Mouse (Mus musculus) stomach, embryonic 16.5 days (tissue): ENCODE measurements around the gene Chchd6. TPM values are rescaled to one million over a fixed set of nuclear protein-coding genes. Genes with fewer than 3 reads are reported as not detected.

Experiments
- ATAC-seq: fragments of 200-750 bp; cut with Nextera tagmentation; 2 replicates; pipeline ENCODE4 v1.8.0; 2017; ENCODE audit warnings: moderate number of reproducible peaks, moderate TSS enrichment; ENCODE audit not compliant: insufficient read depth, low FRiP score
- H3K27ac ChIP-seq: fragments of 300-500 bp; sonication (generic); 2 replicates; pipeline ENCODE4 v1.5.1; 2014; ENCODE audit warnings: low read length
- H3K27me3 ChIP-seq: fragments of 300-500 bp; sonication (generic); 2 replicates; pipeline ENCODE4 v1.6.1; 2014; ENCODE audit warnings: low read length, control low read depth, mixed read lengths; ENCODE audit not compliant: control insufficient read depth, insufficient read depth
- H3K36me3 ChIP-seq: fragments of 300-500 bp; sonication (generic); 2 replicates; pipeline ENCODE4 v1.6.1; 2014; ENCODE audit warnings: low read length; ENCODE audit not compliant: control insufficient read depth, insufficient read depth
- H3K4me1 ChIP-seq: fragments of 300-500 bp; sonication (generic); 2 replicates; pipeline ENCODE4 v1.6.1; 2014; ENCODE audit warnings: low read length, control low read depth, mixed read lengths; ENCODE audit not compliant: control insufficient read depth, insufficient read depth
- H3K4me2 ChIP-seq: fragments of 300-500 bp; sonication (generic); 2 replicates; pipeline ENCODE4 v1.6.1; 2014; ENCODE audit warnings: low read depth, low read length, mixed read lengths
- H3K4me3 ChIP-seq: fragments of 300-500 bp; sonication (generic); replicated peaks from 2 replicates; pipeline ENCODE4 v1.5.1; 2014; ENCODE audit warnings: mild to moderate bottlenecking, low read length
- H3K9ac ChIP-seq: fragments of 300-500 bp; sonication (generic); 2 replicates; pipeline ENCODE4 v1.6.1; 2014; ENCODE audit warnings: low read length
- H3K9me3 ChIP-seq: fragments of 300-500 bp; sonication (generic); replicated peaks from 2 replicates; pipeline ENCODE4 v1.6.1; 2016; ENCODE audit warnings: low read length, control low read depth; ENCODE audit not compliant: control insufficient read depth
- WGBS: fragments of 180-500 bp; shearing (Covaris S2); extraction: QIAGEN DNeasy Blood & Tissue Kit; methylation state at CpG from one replicate; pipeline ENCODE4 v1.1.7; 2014; 5-methylcytosine and 5-hydroxymethylcytosine counted together
- polyA plus RNA-seq: library from polyadenylated mRNA; unstranded; fragments of >200 nt; fragmentation: Nextera tagmentation; extraction: Ambion mirVana; gene quantifications from 2 replicates; pipeline ENCODE4 v1.2.1, GENCODE M21; 2015

Gene Chchd6
- polyA plus RNA-seq, 1 experiment from 2014 or later, result 38.0 TPM

DNA sequence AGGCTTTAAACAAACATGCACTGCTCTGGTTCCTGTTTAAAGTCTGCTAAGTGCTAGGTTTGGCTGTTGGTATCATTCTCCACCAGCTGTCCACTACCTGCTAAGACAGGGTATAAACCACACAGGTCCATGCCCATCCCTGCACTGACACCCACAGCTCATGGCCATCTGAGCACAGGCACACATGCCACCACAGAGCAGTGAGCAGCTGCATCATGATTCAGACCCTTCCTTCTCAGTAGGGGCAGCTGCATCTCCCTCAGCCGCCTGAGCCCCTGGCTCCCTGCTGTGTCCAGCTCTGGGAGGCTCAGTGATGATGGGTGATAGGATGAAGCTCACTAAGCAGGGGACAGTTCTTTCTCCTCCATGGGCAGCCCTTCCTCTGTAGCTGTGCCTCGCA, 217.2 kb downstream of the Chchd6 start:
- 83% methylated on average over 2 of the region's 2 CpGs for WGBS
- Histone ChIP-seq H3K9ac (no peak overlapping the region), H3K36me3 (no peaks in the 10 kb centered on the region), H3K4me3 (no peak overlapping the region), H3K4me2 (no peak overlapping the region), H3K27me3 (no peaks in the 10 kb centered on the region), H3K27ac (no peak overlapping the region), H3K9me3 (no peaks in the 10 kb centered on the region), H3K4me1 (no peaks in the 10 kb centered on the region)
- ATAC-seq, result no peak

DNA sequence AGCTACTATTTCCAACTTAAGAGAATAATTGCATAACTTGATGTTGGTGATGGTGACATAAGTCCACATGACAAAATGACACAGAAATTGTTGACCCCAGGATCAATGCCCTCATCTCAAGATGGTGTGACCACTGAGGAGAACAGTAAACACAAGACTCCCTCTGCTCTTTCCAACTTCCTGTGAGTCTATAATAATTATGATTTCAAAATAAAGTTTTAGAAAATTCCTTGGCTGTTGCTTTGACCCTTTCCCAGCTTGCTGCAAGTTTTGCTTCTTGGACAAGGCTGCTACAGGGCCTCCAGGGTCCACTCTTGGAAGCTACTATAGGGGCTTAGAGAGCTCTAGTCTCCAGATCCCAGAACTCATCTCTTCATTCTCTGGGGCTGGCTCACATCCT, 226.6 kb downstream of the Chchd6 start:
- ATAC-seq, result no peak
- H3K27ac ChIP-seq, result no peak overlapping the region
- no peaks in the 10 kb centered on the region for H3K36me3 ChIP-seq

DNA sequence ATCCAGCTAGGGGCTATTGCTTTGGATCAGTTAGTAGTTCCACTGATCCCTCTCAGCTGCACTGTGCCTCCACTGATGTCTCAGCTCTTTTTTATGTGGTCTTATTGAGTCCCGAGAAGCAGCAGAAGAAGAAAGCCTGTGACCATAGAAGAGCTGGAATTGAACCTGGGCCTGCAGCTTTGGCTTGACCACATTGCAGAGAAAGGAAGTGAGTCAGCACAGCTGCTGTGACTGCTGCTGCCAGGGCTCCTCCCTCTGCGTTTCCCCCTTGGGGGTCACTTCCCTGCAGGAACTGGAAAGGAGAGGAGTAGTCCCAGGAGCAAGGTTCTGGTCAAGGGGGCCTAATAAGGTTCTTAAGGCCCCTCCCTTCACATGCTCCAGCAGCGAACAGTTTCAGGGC, 231.1 kb downstream of the Chchd6 start:
- Histone ChIP-seq H3K27me3 (no peaks in the 10 kb centered on the region), H3K9ac (no peak overlapping the region), H3K27ac (no peak overlapping the region), H3K4me3 (no peak overlapping the region), H3K4me2 (no peak overlapping the region), H3K36me3 (no peaks in the 10 kb centered on the region), H3K9me3 (no peaks in the 10 kb centered on the region; the same call in 1 of the 2 replicates), H3K4me1 (peaks cover 25% of the 10 kb centered on the region)
- 59% methylated on average over 3 of the region's 3 CpGs for WGBS
- no peak for ATAC-seq

More for the DNA sequence above, 226.6 kb downstream of the Chchd6 start:
- no peaks in the 10 kb centered on the region for H3K27me3 ChIP-seq
- no peak overlapping the region for H3K4me2 ChIP-seq
- H3K9ac ChIP-seq, result no peak overlapping the region
- H3K4me3 ChIP-seq, result no peak overlapping the region
- H3K4me1 ChIP-seq, result no peaks in the 10 kb centered on the region
- H3K9me3 ChIP-seq, result no peaks in the 10 kb centered on the region; the same call in 1 of the 2 replicates

DNA sequence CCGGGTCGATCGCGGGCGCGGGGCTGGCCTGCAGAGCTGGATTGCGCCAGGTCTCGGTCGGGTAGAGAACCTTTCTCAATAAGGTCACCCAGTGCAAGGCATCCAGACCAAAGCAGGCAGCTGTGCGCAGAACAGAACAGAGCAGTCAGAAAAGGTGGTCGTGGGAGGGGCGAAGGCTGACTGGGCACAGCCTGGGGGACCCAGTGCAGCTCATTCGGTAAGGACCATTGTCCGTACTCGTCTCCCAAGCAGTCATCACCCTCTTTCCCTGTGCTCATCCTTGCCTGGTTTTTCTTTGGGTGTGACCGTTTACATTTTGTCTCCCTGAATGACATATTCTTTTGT, 232.4 kb downstream of the Chchd6 start:
- H3K27ac ChIP-seq, result no peak overlapping the region
- H3K9me3 ChIP-seq, result no peaks in the 10 kb centered on the region; the same call in 1 of the 2 replicates
- peak overlapping the region; percentile 84 for H3K4me3 ChIP-seq
- 5% methylated on average over 16 of the region's 16 CpGs for WGBS
- no peaks in the 10 kb centered on the region for H3K36me3 ChIP-seq
- H3K4me1 ChIP-seq, result peaks cover 34% of the 10 kb centered on the region
- no peaks in the 10 kb centered on the region for H3K27me3 ChIP-seq
- no peak for ATAC-seq
- H3K4me2 ChIP-seq, result peak overlapping the region; percentile 99
- peak overlapping the region; percentile 73 for H3K9ac ChIP-seq

DNA sequence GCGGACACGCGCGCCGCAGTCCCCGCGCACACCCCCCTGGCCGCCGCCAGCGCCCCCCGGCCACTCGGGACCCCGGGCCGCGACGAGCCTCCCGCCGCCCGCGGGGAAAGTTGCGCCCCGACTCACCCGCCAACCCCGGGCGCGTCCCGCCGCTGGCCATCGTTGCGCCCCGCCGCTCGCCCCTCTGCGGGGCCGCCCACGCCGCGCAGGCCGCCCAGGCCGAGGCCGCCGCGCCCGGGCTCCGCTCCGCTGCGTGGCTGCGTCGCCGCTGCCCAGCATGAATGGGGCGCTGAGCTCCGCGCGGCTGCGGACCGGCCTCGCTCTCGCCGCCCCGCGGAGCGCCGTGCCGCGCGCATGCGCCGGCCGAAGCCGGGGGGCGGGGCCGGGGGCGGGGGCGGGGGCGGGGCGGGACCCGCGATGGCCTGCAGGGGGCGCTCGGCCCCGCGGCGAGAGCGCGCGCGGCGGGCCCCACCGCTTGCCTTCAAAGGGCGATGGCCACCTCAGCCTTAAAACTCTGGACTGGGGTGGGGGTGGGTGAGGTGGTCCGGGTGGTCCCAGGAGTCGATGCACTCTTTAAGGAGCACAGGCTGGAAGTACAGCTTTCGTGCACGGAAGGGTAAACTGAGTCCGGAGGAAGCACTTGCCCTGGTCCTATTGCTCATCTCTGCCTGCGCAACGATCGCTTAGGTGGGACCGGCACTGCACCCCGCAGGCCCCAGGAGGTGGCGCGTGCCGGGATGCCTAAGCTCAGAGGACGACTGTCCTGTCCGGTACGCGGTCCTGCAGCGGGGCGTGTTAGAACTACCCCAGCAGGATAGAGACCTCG, 233.0 kb downstream of the Chchd6 start, which contains the start of gene Plxna1:
Gene Plxna1, minus strand, starts transcription at position 340 of the 826 bp plus-strand sequence.
- H3K27me3 ChIP-seq, result no peaks in the 10 kb centered on the region
- peak; percentile 81 for ATAC-seq
- under 1% methylated on average over 86 of the region's 110 CpGs for WGBS
- H3K9ac ChIP-seq, result peak within 1 kb of the TSS; percentile 96
- H3K4me3 ChIP-seq, result peak within 1 kb of the TSS; percentile 84
- peak within 1 kb of the TSS; percentile 44; the same call in 1 of the 2 replicates for H3K27ac ChIP-seq
- peaks cover 34% of the 10 kb centered on the region for H3K4me1 ChIP-seq
- no peaks in the 10 kb centered on the region; the same call in 1 of the 2 replicates for H3K9me3 ChIP-seq
- H3K4me2 ChIP-seq, result peak within 1 kb of the TSS; percentile 99
- no peaks in the 10 kb centered on the region for H3K36me3 ChIP-seq

DNA sequence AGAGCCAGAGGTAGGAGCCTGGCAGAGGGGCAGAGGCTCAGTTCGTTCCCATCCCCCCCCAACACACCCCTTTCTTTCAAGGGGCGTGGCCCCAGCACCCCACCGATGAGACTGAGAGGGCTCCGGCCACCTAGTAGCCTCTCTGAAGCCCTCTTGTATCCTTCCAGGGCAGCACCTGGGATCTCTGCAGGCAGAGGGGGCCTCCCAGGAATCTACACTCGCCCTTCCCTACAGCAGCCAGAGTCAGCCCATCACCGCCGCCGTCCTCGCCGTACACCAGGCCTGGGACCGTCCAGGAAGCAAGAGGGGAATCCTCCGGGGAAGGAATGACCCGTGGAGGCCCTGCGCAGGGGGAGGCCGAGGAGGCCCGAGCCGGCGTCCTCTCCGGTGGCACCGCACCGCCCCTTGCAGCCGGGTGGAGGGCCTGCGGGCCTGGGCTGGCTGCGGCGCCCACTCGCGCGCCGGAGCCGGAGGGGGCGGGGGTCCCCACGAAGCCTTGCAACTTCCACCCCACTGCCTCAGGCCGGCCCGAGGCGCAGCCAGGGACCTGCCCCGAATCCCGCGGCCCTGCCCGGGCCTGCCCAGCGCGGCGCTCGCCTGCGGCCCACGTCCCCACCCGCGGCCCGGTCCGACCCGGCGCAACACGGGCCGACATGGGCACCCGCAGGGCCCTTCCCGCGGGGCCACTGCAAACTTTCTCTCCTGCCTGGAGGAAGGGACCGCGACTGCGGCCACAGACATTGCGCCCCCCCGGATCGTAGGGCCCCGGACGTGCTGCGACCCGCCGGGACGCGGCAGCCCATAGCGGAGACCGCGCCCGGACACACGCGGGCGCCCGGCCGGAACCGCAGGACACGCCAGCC, 233.8 kb downstream of the Chchd6 start:
- Histone ChIP-seq H3K9me3 (no peaks in the 10 kb centered on the region), H3K4me1 (peaks cover 34% of the 10 kb centered on the region), H3K27me3 (no peaks in the 10 kb centered on the region), H3K4me3 (peak overlapping the region; percentile 84), H3K36me3 (no peaks in the 10 kb centered on the region), H3K4me2 (peak overlapping the region; percentile 99), H3K9ac (peak overlapping the region; percentile 96), H3K27ac (peak overlapping the region; percentile 44; the same call in 1 of the 2 replicates)
- under 1% methylated on average over 80 of the region's 80 CpGs for WGBS
- ATAC-seq, result peak; percentile 35; the same call in 1 of the 2 replicates

DNA sequence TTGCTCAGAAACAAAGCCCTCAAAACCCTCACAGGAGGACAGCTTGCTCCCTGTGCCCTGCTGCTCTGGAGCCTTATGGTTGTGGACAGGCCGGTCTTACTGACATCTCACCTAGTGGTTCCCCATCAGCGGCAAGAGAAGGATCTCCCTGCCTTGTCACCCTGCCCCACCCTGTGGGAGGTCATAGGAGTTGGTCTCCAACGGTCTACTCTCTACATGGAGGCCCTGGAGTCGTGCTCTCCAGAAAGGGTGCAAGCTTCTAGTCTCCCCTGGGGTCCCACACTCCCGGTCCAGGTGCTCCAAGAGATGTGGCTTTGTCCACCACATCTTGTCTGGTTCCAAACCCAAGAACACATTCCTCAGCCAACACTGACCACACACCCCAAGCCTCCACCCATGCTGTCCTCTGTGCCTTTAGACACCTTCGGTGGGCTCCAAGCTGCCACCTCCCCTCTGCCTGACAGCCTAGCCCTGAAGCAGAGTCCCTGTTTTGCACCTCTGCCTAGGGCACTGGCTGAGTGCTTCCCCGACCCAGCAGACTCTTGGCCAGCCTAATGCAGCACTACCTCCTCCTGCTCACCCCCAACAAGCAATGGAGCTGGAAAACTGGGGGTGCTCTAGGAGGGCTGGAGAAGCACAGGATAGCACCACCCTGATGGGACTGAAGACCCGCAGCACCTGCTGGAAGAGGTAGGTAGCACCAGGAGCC, 234.6 kb downstream of the Chchd6 start:
- no peaks in the 10 kb centered on the region for H3K9me3 ChIP-seq
- peaks cover 34% of the 10 kb centered on the region for H3K4me1 ChIP-seq
- H3K36me3 ChIP-seq, result no peaks in the 10 kb centered on the region
- H3K9ac ChIP-seq, result peak overlapping the region; percentile 96
- WGBS, result 46% methylated on average over 8 of the region's 8 CpGs
- peak overlapping the region; percentile 99 for H3K4me2 ChIP-seq
- peak overlapping the region; percentile 84 for H3K4me3 ChIP-seq
- H3K27me3 ChIP-seq, result no peaks in the 10 kb centered on the region
- peak; percentile 8; the same call in 1 of the 2 replicates for ATAC-seq
- no peak overlapping the region for H3K27ac ChIP-seq

DNA sequence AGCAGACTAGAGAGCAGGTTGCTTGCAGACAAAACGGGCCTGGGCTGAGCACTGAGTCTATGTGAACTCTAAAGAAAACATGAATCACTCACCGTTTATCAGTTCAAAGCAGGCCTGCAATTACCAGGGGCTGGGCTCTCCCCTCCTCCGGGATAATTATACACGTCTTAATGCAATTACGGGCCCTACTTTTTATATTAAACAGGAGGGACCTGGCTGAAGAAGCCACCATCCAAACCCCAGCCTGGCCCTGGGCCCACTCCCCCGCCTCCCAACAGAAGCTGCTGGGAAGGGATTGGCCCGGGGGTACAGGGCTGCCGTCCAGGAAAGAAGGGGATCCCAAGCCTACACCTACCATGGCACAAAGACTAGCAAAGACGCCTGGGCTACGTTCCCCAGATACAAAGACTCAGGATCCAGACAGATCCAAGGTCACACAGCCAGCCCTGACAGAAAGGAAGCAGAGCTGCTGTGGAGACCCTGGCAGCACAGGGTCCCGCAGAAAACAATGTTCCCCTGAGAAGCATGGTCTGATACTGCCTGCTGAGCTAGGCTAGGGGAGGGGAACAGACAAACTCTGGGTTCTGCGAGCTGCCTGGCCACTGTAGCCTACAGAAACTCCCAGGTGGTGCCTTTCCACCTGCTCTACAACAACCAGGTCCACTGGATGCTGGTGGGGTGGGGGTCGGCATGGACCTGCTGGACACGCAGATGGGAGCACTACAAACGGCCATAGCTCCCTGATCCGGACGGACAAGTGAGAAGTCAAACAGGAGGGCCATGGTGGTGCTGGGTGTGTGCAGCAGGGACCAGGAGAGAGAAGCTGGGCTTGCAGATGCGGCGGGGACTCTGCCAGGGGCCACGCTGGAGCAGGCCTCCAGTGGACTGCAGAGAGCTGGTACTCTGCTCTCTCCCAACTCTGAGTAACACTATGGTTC, 235.4 kb downstream of the Chchd6 start:
- Histone ChIP-seq H3K27me3 (no peaks in the 10 kb centered on the region), H3K9ac (peak overlapping the region; percentile 27; the same call in 1 of the 2 replicates), H3K4me3 (peak overlapping the region; percentile 84; the same call in 1 of the 2 replicates), H3K4me2 (peak overlapping the region; percentile 99), H3K9me3 (no peaks in the 10 kb centered on the region), H3K27ac (peak overlapping the region; percentile 28; the same call in 1 of the 2 replicates), H3K4me1 (peaks cover 35% of the 10 kb centered on the region), H3K36me3 (no peaks in the 10 kb centered on the region)
- ATAC-seq, result no peak
- WGBS, result 55% methylated on average over 20 of the region's 20 CpGs
